Mouse (Mus musculus) retina, embryonic 14.5 days (tissue): ENCODE measurements around the gene Abcc1.
A peak's percentile ranks its signal among the peaks of the same experiment; 100 is the strongest.

Experiments
- DNase-seq: peaks from one replicate; pipeline ENCODE4 v3.0.0-alpha.2; 2015; ENCODE audit warnings: low spot score

Abcc1 gene

DNA sequence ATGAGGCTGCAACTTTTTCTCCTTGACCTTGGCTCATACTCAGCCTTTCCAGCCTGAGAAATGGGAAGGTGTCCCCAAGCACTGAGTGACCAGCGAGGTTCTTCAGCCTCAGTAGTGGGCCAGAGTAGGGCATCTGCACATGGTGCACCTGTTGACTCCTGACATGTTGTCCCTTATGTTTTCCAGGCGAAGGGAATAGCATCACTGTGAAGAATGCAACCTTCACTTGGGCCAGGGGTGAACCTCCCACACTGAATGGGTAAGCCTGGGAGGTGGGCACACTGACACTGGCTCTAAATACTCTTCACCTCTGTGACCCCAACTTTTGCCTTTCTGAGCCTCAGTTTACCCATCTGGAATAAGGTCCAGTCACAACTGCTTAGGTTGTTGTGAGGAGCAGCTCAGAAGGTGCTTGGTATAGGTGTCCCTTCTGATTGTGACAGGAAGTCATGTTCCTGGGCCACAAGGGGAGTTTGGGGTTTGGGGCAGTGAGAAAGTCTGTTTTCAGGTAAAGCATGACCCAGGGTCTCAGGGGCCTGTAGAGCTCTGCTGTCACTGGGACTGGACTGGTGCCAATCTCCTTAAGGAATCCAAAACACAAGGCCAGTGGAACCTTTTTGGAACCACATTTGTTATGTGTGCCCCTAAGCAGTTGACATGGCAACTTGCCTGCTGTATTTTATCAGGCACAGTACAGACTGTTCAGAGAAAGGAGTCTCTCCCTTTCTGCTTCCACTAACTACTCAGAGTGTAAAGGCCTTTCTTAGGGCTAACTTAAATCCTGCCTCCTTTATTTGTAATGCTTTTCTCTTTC is 78.7 kb downstream of the Abcc1 start:
- no peak for DNase-seq

DNA sequence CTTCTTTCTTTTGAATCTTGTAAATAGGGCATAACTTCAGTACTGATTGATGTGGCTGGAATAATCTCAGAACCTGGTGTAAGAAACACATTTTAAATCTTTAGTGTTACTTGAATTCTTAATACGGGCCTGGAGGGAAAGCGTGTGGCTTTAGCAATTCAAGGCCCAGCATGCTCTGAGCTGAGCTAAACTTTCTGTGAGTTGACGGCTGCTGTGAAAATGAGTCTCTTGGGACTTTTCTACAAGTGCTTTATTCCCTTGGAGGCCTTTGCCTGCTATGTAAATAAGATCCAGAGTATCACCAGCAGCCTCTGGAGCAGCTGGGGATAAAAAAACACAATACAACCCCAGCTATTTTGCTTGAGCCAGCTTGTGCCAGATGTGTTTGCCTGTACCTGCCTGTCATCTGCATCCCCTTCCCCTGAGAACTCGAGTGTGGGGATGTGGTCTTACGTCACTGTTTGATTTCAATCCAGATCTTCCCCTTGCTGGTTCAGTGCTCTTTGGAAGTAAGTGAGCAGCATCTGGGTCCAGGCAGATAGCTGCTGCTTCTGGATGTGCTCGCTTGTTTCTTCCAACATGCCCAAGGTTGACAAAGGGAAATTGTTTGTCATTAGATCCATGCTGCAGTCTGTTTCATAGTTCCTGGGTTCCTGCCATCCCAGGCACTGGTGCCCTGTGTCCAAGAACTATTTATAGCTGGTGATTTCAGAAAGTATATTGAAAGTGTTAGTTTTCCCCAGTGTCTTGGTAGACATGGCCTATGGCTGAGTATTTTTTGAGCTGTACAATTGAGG is 82.9 kb downstream of the Abcc1 start:
- DNase-seq, result no peak

DNA sequence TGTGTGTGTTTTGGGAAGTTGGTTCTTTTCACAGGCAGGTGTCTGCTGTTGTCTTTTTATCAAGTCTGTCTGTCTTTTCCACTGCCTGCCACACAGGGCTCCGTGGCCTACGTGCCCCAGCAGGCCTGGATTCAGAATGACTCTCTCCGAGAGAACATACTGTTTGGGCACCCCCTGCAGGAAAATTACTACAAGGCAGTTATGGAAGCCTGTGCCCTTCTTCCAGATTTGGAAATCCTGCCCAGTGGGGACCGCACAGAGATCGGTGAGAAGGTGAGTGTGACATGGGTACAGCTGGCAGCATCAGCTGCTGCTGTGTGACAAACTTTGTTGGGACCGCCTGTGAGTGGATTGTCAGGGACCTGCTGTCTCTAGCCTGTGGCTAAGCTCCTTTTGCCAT is 83.8 kb downstream of the Abcc1 start:
- DNase-seq, result no peak

DNA sequence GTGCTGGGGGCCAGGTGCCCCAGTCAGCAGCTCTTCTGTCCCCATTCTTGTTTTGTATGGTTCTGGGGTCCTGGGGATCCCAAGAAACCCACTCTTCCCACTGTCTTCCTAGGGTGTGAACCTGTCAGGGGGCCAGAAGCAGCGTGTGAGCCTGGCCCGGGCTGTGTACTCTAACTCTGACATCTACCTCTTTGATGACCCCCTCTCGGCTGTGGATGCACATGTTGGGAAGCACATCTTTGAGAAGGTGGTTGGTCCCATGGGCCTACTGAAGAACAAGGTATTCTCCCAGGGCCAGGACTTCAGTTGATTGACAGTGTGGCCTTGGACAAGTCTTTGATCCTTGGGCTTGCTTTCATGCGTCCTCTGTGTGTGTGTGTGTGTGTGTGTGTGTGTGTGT is 86.0 kb downstream of the Abcc1 start:
- no peak for DNase-seq

DNA sequence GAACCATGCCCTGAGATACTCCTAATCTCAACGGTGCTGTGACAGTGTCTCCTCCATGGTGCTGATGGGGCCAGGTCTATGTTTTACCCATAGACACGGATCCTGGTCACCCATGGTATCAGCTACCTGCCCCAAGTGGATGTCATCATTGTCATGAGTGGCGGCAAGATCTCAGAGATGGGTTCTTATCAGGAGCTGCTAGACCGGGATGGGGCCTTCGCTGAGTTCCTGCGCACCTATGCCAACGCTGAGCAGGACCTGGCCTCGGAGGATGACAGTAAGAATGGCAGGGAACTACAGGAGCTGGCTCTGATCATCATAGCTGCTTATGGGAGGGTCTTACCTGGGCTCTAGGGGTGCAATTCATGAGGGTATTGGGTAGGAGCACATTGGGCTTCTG is 86.9 kb downstream of the Abcc1 start:
- no peak for DNase-seq

DNA sequence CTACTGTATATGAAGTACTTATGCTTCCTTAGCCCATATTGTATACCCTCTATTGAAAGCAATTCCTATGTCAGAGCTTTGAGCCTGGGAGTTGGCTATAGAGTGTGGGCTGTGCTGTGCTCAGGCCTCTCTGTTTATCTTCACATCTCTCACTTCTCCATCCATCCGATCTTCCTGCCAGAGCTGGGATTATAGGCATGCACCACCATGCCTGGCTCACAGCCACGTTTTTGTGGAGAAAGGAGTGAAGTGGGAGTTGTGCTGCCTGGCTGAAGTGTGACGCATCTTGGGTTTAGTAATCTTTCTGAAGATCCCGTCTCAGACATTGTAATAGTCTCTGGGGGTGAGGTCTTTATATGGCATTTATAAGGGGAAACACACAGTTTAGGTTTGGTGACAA is 88.5 kb downstream of the Abcc1 start:
- DNase-seq, result no peak

DNA sequence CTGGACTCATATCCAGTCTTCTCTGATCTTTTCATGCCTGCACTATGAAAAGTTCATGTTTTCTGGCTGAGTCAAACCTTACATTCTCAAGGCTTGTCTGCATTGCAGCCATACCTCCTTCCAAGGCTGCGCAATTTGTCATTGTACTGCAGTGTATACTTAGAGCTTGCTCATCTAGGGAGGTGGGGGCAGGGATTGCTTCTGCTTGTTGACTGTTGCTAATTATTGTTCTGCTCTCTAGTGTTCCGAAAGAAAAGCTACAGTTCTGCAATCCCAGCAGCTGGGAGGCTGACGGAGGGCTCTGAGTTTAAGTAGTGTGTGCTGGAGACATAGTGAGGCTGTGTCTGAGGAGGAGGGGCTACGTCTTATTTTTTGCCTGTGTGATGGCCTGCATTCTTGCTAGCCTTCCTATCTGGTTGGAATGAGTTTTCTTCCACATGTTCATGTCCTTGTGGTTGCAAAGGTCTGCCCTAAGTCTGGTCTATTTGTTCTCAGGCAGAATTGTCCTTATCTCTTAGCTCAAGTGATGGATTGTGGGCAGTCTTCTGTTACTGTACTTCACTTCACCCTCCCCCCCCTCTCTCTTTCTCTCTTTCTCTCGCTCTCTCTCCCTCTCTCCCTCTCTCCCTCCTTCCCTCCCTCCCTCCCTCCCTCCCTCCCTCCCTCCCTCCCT is 90.2 kb downstream of the Abcc1 start:
- DNase-seq, result no peak

DNA sequence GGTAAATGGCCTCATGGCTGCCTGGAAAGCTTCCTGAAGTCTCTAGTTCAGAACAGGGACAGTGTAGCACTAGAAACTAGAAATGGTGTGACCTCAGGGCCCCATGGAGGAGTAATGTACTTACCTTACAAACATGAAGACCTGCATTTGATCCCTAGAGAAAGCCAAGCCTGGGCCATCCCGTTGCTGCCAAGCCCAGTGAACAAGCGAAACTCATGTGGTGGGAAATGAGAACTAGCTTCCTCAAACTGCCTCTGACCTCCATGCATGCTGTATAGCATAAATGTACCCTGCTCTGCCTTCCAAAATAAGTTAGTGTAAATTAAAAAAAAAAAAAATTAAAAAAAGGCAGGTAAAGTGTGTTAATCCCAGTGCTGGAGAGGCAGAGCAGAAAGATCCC is 101.2 kb downstream of the Abcc1 start:
- DNase-seq, result no peak

DNA sequence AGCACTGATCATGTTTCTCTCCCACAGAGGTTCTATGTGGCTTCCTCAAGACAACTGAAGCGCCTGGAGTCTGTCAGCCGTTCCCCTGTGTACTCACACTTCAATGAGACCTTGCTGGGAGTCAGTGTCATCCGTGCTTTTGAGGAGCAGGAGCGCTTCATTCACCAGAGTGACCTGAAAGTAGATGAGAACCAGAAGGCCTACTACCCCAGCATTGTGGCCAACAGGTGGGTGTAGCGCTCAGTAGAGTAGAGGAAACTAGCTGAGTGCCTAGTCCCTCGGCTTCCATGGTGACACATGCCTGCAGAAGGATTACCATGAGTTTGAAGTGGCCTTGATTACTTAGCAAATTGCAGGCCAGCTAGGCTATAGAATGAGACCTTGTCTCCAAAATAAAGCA is 103.7 kb downstream of the Abcc1 start:
- DNase-seq, result no peak

DNA sequence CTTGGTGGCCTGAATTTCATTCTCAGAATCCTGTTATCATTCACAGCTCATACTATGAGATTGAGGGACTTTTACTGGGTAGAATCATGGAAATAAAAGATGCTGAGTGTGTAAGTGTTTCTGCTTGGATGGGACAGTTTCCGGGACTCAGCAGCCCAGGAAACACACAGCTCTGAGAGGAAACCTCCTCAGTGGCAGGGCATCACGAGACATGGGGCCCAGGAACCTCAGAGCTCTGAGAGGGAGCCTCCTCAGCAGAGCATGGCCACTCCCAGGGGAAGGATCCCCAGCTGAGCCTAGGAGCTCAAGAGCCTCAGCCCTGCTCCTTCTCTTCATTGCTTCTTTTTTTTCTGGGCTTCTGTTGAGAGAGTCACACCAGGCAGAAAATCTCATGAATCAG is 107.0 kb downstream of the Abcc1 start:
- DNase-seq, result no peak

DNA sequence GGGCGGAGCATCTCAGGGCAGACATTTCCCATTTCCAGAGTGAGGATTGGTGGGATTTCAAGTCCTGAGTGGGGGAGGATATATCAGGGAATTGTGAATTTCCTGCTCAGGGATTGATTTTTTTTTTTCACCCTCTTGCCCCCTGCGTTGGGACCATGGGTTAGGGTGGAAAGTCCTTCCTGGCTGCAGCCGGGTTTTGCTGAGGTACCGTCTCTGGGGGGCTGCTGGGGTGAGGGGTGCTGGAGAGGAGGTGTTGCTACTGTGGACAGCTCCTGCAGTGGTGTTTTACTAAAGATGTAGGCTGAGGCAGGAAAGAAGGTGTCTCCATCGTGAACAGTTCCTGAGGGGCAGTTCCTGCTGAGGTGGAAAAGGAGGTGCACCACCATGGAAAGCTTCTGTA is 107.5 kb downstream of the Abcc1 start:
- no peak for DNase-seq

DNA sequence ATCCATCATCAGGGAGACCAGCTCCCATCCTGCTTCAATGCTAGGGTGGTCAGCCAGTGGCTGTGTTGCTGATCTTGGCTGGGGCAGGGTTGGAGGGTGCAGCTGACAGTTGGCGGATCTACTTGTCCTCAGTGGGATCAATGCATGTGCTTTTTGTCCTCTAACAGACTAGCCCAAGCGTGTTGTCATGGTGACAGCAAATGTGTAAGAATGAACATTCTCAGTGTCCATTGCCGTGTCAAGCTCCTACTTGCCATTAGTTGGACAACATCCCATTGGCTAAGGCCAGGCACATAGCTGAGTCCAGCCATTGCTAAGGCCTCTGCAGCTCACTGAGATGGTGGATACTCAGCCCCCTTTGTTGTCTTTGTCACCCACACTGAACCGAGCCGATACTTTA is 110.8 kb downstream of the Abcc1 start:
- no peak for DNase-seq

DNA sequence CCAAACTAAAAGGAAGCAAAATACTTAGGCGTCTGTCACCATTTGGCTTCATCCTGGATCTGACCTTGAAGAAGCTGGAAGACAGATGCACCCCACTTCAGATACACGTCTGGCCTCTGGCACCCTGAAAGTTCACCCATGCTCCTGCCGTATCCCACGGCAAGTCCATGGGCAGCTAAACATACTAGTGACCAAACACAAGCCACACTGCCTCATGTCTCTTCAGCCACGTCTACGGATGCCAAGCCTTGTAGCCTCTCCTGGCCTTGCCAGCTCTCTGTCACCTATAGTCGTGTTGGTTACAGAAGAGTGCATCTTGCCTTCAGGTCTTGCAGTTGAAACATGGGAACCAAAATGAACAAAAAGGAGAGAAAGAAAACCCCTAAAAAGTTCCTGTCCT is 112.3 kb downstream of the Abcc1 start:
- no peak for DNase-seq

DNA sequence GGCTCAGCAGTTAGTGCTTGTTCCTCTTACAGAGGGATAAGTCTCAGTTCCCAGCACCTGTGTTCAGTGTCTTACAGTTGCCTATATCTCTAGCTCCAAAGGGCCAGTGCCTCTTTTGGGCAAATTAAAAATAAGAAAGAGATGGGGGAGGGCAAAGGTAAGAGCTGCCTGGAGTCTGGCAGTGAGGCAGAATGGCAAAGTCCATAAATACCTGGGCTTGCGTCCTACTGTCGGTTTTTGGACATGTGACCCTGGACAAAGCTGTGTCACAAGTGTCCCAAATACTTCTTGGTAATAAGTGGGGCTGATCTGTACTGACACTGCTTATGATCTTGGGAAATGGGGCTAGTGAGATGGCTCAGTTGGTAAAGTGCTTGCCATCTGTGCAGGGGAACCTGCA is 113.6 kb downstream of the Abcc1 start:
- no peak for DNase-seq

DNA sequence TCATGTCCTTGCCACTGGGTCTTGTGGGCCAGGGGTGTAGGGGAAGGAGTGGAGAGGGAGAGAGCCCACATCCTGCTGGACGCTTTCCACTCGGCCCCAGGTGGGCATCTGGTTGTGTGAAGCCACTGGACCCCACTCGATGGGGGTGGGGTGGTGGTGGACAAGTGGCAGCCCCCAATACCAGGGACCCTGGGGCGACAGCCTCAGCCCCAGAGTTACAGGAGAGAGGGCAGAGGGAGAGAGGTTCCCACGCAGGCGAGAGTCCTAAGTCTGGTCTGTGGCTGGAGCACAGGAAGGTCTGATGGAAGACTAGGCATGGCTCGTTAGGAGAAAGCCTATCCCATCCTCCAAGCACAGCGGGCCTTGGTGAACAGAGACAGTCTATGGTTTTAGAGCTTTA is 114.7 kb downstream of the Abcc1 start:
- DNase-seq, result no peak

DNA sequence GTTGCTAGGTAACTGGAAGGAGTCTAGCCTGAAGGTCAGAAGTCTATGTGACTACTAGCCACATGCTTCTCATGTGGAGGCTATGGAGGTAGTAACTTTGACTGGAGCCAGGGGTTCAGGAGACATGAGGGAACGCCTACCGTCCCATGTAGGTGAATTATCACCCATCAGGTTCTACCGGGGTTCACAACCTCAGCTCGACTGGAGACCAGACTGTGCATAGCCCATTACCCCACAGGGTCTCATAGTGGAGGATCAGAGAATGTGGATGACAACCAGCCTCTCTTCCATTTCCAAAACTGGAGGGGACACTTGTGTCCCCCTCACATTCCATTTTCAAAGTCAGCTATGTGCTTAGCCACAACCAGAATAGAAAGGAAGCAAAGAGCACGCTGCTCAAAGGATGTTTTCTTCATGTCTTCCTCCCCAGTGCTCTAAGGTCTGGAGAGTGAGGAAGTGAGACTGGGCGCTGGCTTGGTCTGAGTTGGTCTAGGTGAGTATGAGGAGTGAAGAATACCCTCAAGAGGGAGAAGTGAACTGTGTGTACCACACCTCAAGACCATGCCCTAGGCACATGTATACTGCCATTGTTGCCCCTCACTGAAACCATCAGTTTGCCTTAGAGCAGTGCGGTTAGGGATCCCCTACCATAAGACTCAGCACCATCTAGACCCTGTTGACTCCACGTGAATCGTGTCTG is 115.5 kb downstream of the Abcc1 start:
- DNase-seq, result no peak

DNA sequence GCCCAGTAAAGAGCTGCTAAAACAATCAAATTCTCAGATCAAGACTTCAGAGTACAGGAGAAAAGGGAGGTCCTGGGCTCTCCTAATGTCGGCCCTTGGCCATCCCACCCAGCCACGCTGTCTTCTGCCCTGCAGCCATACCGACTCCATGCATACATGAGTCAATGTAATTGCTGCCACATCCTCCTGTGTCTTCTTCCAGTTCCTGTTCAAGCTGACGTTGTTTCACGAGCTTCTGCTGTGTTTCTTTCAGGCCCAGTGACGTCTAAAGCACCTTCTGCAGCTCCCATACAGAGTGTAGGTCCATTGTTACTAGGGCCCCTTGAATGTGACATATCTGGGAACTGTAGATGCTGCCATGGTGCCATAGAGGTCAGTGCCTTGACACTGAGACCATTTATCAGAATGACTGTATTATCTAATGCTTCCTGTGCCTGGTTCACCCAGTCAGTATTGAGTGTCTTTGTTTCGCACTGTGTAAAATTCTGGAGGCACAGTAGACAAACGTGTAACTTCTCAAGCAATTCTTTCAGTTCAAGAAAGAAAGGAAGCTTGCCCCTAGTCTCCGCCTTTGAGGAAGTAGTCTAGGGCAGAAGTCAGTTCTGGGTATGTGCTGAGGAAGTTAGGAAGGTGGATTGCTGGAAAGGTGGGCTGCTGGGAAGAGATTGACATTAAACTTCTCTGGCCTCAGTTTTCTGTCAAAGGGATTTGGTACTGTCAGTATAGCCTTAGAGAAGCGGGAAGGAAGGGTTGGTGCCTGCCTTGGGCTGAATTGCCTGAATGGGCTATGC is 116.3 kb downstream of the Abcc1 start:
- DNase-seq, result no peak

DNA sequence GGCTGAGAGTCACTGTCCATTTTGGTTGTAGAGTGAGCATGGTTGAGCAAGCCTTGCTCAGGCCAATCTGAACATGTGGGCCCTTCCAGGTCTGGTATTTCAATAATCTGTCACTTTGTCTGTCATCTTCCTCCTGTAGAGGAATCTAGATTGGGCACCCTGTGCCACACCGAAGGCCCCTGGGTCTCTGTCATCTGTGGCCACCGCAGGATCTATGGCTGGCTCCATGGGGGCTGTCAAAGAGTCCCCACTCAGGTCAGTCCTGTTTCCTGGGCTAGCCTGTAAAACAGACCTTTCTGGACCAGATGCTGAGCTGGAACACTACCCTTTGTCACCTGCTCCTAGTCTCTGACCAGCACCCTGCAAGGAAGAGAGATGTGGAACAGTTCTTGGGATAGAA is 118.3 kb downstream of the Abcc1 start:
- no peak for DNase-seq

DNA sequence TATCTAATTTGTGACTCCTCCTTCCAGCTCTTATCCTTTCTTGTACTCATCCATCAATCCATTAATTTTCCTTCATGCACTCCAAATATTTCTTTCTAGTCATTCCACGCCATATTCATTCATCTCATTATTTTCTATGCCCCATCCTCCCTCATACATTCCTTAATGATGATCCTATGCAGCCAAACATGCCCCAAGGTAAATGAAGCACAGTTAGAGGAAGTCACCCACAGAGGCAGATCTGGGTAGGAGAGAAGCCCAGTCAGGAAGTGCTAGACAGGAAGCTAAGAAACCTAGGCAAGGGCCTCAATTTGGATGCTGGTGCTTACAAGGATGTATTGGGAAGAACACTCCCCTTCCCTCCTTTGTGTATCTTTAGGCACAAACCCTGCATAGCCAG is 121.9 kb downstream of the Abcc1 start:
- no peak for DNase-seq

DNA sequence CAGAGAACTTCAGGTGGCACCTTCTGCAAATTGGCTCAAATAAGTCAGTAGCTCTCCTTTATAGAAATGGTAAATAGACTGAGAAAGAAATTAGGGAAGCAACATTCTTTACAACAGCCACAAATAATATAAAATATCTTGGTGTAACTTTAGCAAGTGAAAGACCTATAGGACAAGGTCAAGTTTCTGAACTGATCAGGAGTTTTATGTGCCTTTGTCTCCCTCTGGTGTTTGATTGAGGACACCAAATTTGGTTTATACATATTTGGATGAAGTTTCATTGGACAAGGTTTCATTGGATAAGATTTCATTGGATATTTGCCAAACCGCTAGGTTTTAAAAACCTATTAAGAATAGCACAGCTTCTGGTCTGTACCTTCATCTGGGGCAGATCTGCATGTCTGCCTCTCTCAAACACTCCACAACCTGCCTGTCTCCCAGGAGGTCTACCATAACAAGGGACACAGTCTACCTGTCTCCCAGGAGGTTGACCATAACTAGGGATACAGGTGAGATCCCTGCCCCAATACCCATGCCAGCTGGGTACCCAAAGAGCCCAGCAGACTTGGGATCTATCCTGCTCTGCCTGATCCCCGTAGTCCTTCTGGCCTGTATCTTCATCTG is 132.2 kb downstream of the Abcc1 start:
- DNase-seq, result peak; percentile 64
